Mouse (Mus musculus) heart, postnatal 0 days (tissue): ENCODE results near the gene Pp2d1.

Experiments
- CTCF ChIP-seq: IDR thresholded peaks from 2 replicates; pipeline ENCODE4 v1.5.1; 2016; ENCODE audit warnings: antibody characterized with exemption, control low read depth, low read depth
- EP300 ChIP-seq: IDR thresholded peaks from 2 replicates; pipeline ENCODE4 v1.6.1; 2016; ENCODE audit warnings: antibody characterized with exemption, low read depth

DNA sequence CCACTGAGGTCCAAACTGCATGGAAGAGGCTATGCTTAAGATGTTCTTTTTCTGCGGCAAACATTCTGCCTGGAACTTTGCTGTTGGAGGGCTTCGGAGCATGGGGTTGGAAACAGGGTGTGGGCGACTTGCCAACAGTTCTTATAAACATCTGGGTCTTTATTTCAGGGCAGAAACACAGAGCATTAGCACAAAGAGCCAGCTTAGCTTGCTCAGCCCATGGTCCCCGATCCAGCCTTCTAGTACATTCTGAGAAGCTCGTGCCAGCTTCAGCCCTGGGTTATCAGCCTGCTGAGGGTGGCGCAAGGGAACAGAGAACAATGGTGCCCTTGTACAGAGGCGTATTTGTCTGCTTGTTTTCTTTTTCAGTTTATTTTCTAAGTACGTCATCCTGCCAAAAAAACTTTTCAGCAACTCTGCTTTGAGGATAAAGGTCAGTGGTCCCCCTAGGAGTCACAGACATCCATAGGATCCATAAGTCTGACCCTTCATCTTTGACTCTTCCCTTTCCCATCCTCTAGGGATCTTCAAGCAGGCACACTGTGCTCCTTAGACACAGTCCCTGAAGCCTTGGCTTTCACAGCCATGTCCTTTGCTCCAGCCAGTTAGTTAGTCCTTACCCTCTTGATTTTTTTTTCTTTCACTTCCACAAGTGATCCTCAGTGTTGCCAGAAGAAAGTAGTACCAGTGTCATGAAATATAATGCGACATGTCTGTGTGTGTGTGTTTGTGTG is 4.5 kb upstream of the Pp2d1 start:
- TF ChIP-seq CTCF, result no peak
- no peak for TF ChIP-seq EP300
